Mouse (Mus musculus) lung, postnatal 0 days (tissue): ENCODE measurements around the gene Arl4a.

Experiments used
- CTCF ChIP-seq: IDR thresholded peaks from 2 replicates; pipeline ENCODE4 v1.5.1; 2016; ENCODE audit warnings: antibody characterized with exemption, mild to moderate bottlenecking
- EP300 ChIP-seq: IDR thresholded peaks from 2 replicates; pipeline ENCODE4 v1.6.1; 2016; ENCODE audit warnings: antibody characterized with exemption, mild to moderate bottlenecking, control low read depth

- TF ChIP-seq CTCF: no peak
- no peak for TF ChIP-seq EP300
Observed at GRCm38 (mm10) chr12:40017955-40018505, 19.8 kb downstream of the Arl4a start.
